Mouse (Mus musculus): ENCODE results near the gene P3h4.

The P3h4 gene

DNA sequence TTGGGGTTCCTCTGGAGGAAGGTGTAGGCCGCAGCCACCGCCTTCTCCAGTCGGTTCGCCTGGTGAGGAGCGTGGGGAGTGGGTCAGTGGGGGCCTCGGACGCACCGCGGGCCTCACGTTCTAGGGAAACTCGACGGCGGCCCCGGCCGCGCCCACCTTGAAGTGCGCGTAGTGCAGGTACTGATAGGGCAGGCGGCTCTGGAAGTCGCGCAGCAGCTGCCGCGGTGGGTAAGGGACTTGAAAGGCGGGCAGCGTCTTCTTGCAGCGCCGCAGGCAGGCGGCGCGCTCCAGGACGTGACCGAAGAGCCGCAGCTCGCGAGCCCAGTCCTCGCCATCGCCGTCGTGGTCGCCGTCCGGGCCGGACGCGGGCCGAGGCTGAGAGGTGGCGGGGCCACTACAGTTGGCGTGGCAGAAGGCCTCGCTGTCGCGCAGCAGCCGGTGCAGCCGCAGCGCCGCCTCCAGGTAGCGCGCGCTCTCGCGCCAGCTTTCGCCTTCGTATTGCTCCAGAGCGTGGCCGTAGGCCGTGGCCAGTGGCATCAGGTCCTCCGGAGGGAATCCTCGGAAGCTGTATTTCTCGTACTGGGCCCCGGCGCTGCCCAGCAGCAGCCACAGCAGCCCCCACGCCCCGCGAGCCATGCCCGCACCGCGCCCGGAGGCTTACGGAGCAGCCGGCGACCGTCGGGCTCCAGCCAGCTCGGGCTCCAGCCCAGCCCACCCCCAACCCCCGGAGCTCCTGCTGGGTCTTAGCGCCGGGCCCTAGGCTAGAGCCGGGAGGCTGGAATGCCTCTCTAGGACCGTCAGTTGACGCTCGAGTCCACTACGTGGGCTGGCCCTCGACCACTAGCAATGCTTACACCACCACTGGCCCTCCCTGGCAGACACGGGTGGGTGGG lies at the start of gene P3h4:
TSS of gene P3h4 (minus strand) at position 816 of the 893 bp plus-strand sequence.
- peak; percentile 89 for DNase-seq

- DNase-seq, result no peak
Observed at GRCm38 (mm10) chr11:100462699-100463098, 48.1 kb upstream of the P3h4 start.

DNA sequence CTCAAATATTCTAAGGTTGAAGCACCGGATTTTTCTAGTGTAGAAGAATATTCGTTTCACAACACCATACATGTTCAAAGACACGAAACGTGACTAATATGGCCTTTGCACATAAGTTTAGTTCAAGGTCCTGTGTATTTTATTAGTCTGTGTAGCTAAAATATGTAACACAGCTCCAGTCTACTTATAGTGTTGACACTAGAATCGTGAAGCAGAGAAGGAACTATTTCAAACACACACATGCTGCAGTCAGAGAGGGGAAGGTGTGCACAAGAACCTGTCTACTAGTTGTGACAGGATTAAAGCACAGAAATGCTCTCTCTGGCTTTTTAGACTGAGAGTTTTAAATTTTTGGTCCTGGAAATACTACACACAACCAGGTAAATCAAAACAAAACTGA lies 43.1 kb upstream of the P3h4 start:
- no peak for DNase-seq

DNA sequence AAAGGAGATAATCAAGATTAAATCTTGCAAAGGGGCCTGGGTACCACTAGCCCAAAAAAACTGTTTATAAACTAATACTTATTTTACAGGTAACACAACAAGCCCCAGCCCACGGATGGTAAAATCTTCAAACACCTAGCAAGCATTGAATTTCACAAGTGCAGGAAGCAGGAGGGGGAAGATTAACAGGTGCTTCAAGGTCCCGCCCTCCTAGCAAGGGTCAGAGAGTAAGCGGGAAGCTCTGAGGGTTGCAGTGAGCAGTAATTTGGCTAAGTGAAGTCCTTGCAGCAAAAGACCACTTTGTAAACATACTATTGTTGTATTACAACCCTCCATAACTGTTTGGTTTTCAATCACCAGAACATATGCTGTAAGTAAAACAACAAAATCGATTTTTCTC lies 42.6 kb upstream of the P3h4 start:
- peak; percentile 34 for DNase-seq

DNA sequence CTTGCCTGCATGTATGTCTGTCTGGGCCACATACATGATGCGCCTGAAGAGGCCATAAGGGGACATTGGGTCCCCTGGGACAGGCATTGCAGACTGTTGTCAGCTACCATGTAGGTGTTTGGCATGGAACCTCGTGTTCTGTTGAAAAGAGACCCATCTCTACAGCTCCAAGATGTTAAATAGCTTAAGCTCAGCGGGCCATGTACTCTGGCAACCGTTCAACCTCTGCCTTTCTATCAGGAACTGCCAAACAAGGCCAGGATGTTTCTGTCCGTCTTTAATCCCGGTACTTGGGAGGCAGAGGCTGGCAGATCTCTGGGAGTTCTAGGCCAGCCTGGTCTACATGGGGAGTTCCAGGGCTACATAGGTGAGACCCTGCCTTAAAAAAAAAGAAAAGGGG lies 28.0 kb upstream of the P3h4 start:
- no peak for DNase-seq

DNA sequence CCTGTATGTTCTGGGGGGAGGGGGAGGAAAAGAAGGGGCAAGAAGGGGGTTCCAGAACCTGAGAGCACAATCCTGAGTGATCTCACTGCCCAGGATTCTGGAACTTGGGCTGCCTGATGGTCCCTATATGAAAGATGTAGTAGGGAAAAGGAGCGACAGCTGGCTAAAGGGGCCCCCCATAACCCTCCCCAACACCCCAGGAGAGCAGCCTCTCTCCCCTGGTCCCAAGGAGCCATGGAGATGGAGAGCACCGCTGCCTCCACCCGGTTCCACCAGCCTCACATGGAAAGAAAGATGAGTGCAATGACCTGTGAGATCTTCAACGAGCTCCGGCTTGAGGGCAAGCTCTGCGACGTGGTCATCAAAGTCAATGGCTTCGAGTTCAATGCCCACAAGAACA lies 27.2 kb upstream of the P3h4 start, which contains the start of the genes Nt5c3b and Klhl10:
TSS of gene Nt5c3b (minus strand) at position 12 of the 400 bp plus-strand sequence.
TSS of gene Klhl10 (plus strand) at position 121 of the 400 bp plus-strand sequence.
- no peak for DNase-seq

DNA sequence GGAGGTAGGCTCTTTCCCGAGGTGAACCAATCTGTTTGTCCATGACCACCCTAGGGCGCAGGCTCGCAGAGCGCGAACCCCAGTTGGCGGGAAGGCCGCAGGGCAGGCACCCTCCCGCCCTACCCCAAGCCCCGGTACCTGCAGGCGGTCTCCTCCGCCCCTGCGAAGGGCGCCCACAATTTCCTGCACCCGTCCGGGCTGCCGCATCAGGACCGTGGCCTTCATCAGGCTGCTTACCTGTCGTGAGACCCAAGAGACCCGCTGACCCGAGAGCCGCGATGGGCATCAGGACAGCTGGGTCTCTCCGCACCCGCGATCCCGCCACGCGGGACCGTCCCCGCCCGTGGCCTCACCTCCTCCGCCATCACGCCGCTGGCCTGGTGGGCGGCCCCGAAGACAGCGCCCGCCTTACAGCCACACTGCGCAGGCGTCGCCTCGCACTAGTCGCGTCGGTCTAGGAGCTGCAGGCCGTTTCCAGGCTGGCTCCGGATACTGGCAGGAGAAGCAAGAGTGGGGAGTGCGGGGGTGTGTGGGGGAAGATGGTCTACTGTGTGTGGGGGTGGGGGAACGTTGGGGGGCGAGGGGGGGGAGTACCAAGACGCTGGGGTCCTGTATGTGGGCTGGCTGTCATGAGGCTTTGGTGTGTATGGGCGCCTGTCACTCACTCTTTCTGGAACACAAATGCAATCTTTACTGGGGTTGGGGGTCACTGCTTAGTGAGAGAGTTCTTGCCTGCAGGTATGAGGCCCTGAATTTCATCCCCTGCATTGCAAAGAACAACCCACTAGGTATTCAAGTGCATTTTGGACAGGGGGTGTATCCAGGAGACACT lies 26.3 kb upstream of the P3h4 start:
- DNase-seq, result peak; percentile 92

- no peak for DNase-seq
Observed at GRCm38 (mm10) chr11:100437901-100438300, 23.3 kb upstream of the P3h4 start.

DNA sequence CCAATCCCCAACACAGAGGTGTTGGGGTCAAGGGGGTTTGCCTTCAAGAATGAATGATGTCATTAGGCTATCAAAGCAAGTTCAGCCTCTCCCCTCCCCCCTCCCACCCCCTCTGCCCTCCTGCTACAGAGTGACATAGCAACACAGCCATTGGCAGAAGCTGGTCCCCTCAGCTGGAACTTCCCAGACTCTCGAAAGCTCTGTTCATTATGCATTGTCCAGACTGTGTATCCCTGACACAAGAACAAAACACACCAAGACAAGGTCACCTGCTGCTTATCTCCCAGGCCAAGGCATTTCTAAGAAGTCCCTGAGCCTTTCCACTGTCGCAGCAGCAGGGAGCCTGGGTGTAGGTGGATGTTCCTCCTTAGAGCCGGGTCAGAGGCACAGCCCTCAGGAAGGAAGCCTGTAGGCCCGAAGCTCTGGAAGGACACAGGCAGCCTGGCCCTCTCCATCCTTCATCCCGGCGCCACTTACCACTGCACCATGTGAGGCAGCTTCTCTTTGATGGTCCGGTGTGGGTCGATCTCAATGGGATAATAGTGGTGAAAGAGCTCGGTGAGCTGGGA lies 21.1 kb upstream of the P3h4 start:
- DNase-seq, result no peak

GRCm38 (mm10) chr11:100432002-100432401 lies 17.4 kb upstream of the P3h4 start:
- peak; percentile 59 for DNase-seq

GRCm38 (mm10) chr11:100430052-100430451 lies 15.4 kb upstream of the P3h4 start:
- no peak for DNase-seq

- DNase-seq, result no peak
Observed at GRCm38 (mm10) chr11:100428612-100429199, 14.1 kb upstream of the P3h4 start.

GRCm38 (mm10) chr11:100426820-100427219 lies 12.2 kb upstream of the P3h4 start:
- DNase-seq, result no peak

DNA sequence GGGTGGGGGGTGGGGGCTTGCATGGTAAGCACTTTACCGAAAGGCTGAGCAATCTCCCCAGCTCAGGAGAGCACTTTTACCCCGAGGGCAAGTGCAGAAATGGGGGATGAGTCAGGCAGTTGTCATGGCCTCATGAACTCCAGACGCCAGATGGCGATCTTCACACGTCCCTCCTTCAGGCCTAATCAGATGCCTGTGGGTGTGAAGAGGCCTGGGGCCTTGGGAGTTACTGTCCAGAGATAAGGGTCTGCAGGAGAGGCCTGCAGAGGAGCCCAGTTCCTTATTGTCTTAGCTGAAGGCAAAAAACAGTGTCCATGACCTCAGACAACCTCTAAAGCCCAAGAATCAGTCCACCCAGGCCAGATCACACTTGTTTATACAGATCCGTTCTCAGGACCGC lies 11.2 kb upstream of the P3h4 start:
- peak; percentile 92 for DNase-seq

DNA sequence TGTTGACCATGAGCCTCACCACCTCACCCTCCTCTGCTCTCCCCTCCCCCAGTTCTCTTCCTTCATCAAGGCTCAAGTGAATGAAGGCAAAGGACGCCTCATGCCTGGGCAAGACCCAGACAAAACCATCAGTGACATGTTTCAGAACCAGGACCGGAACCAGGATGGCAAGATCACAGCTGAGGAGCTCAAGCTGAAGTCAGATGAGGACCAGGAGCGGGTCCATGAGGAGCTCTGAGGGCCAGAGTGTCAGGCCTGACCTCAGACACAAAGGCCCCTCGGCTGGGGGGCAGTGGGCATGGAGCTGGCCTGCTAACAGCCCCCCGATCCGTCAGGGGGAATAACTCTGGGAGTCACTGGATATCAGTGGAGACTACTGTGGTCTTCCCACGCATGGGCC lies 9.2 kb upstream of the P3h4 start:
- DNase-seq, result no peak

GRCm38 (mm10) chr11:100421537-100421936 lies 6.9 kb upstream of the P3h4 start:
- no peak for DNase-seq

GRCm38 (mm10) chr11:100414914-100415822 lies 532 bp upstream of the P3h4 start, which contains the start of gene Fkbp10:
Fkbp10 (plus strand) TSS chr11:100415697.
- DNase-seq, result peak; percentile 55

DNA sequence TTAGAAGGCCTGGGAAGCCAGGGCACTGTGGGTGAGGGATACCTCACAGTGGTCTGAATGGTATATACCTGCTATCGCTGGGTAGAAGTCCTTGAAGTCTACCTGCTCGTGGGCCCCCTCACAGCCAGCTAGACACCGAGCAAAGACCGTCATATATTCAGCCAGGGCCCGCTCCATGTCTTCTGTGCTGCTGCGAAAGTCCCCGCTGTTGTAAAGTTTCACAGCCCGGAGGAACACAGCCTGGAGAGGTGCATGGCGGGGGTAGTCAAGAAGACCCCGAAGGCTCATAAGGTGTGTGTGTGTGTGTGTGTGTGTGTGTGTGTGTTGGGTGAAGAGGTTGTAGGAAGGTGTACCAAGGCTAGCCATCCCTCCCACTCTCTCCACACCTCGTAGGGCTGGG lies 1.1 kb downstream of the P3h4 start:
- no peak for DNase-seq

- DNase-seq, result no peak
Observed at GRCm38 (mm10) chr11:100411736-100412135, 2.9 kb downstream of the P3h4 start.

- peak; percentile 47 for DNase-seq
Observed at GRCm38 (mm10) chr11:100409686-100410085, 5.0 kb downstream of the P3h4 start.

DNA sequence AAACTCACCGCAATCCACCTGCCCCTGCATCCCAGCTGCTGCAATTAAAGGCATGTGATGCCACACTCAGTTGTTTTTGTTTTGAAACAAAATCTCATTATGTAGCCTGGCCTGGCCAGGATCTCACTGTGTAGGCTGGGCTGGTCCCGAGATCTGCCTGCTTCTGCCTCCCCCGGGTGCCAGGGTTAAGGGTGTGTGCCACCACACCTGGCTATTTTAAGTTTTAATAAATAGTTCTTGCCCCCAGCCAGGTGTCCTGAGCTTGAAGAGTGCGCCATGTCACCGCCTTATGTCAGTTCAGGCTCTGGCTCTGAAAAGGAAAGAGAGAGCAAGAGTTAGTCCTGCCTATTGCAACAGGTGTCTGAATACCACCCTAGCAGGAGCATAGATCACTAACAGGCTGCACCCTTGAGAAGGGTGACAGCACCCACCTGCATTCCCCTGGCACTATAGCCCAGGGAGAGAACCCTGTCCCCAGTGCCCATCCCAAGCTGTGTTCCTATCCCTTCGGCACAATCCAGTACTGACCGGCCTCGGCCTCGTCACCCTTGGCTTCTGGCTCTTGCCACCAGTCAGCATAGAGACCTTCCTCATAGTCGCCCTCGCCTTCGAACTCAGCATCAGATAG lies 5.7 kb downstream of the P3h4 start:
- no peak for DNase-seq
